Mouse (Mus musculus): ENCODE data around the gene Lrrfip2.

Lrrfip2 gene

GRCm38 (mm10) chr9:111161213-111161612 lies 43.8 kb downstream of the Lrrfip2 start:
- DNase-seq (ENCODE audit: low spot score in 2 of 2) = no peak

- DNase-seq (ENCODE audit: low spot score in 2 of 2) = no peak
Measured at GRCm38 (mm10) chr9:111166612-111167011, 49.2 kb downstream of the Lrrfip2 start.

GRCm38 (mm10) chr9:111170430-111170829 lies 53.0 kb downstream of the Lrrfip2 start:
- DNase-seq (ENCODE audit: low spot score in 2 of 2) = no peak

GRCm38 (mm10) chr9:111174071-111174470 lies 56.7 kb downstream of the Lrrfip2 start:
- no peak for DNase-seq (ENCODE audit: low spot score in 2 of 2)

- DNase-seq (ENCODE audit: low spot score in 2 of 2) = no peak
Measured at GRCm38 (mm10) chr9:111178971-111179370, 61.6 kb downstream of the Lrrfip2 start.

DNA sequence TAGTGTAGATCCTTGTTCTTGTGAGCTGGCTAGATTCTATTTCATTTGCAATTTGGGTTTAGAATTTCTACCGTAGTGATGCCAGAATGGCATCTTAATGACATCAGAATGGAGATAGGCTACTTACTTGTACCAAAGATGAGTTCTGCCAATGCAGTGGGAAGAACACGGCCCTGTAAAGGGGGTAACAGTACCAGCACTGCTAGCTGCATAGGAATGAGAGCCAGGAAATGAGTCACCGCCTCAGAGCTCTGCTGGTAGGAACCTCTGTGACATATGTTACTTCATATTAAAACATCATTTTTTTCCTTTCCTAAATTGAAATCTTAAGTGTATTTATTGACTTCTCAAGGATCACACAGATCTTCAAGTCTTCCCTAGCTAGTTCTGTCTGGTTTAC lies 64.8 kb downstream of the Lrrfip2 start:
- DNase-seq (ENCODE audit: low spot score in 2 of 2) = no peak

- DNase-seq (ENCODE audit: low spot score in 2 of 2) = no peak
Measured at GRCm38 (mm10) chr9:111184929-111185328, 67.5 kb downstream of the Lrrfip2 start.

DNA sequence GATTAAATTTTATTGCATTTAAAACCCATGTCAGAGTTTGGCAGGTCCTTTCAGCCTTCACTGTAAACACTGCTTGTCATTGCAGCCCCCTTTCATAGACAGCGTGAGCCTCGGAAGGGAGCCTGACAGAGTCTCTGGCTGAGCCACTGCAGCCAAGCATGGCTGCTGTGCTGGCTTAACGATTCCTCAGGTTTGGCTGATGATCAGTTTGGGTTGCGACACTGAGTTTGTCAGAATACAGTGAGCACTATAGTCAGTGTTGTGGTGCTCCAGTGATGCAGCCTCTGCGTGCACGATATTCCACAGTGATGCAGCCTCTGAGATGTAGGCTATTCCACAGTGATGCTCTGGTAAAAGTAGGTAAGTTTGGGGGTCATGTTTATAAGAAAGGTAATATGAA lies 69.5 kb downstream of the Lrrfip2 start:
- no peak for DNase-seq (ENCODE audit: low spot score in 2 of 2)

GRCm38 (mm10) chr9:111188731-111189130 lies 71.3 kb downstream of the Lrrfip2 start:
- no peak for DNase-seq (ENCODE audit: low spot score in 2 of 2)

- DNase-seq (ENCODE audit: low spot score in 2 of 2) = no peak
Measured at GRCm38 (mm10) chr9:111193211-111193610, 75.8 kb downstream of the Lrrfip2 start.

GRCm38 (mm10) chr9:111197116-111197515 lies 79.7 kb downstream of the Lrrfip2 start:
- DNase-seq (ENCODE audit: low spot score in 2 of 2) = no peak

DNA sequence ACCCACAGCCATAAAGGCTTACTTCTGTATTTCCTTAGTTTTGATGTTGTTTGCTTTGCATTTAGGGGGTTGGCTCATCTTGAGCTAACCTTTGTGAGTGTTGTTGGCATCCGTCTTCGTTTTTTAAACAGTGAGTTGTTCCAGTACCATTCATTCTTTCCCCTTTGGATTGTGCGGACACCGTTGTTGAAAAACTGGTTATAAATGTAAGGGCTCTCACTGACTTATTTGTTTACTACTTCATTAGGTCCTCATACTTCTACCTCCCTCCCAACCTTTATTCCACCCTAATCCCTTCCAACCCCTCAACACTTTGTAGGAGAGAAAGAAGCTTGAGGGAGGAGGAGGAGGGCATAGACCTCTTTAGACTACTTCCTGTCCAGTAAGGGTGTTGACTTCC lies 80.3 kb downstream of the Lrrfip2 start:
- DNase-seq (ENCODE audit: low spot score in 2 of 2) = no peak

- no peak for DNase-seq (ENCODE audit: low spot score in 2 of 2)
Measured at GRCm38 (mm10) chr9:111198332-111198731, 80.9 kb downstream of the Lrrfip2 start.

DNA sequence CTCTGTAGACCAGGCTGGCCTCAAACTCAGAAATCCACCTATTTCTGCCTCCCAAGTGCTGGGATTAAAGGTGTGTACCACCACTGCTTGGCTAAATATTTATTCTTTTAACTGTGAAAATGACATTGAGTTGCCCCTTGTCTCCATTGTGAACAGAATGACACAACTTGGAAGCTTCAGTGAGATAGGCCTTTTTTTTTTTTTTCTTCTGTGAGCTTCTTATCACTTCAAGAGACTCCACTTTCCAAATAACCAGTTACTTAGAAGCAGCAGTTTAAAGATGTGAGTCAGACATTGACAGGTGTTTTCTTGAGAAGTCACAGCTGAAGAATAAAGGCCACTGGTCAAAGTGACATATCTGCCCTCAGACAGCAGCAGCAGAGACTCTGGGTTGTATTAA lies 82.8 kb downstream of the Lrrfip2 start:
- DNase-seq (ENCODE audit: low spot score in 2 of 2) = no peak

- DNase-seq (ENCODE audit: low spot score in 2 of 2) = no peak
Measured at GRCm38 (mm10) chr9:111204601-111205375, 87.4 kb downstream of the Lrrfip2 start.

DNA sequence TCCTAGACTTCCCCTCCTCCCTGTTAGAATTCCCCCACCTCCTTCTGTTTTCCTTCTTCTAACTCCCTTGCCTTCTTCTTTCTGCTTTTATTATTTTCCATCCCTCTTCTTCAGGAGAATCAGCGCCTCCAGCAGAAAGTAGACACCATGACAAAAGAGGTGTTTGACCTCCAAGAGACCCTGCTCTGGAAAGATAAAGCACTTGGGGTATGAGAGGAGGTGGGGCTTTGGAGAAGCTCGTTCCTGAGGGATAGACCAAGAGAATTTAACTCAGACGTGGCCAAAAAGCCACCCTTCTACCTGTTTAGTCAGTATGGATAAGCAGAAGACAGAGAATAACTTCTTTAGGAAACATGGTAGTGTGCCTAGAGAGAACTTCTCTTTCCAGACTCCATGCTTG lies 90.3 kb downstream of the Lrrfip2 start:
- DNase-seq (ENCODE audit: low spot score in 2 of 2) = no peak

- no peak for DNase-seq (ENCODE audit: low spot score in 2 of 2)
Measured at GRCm38 (mm10) chr9:111208185-111208584, 90.8 kb downstream of the Lrrfip2 start.

DNA sequence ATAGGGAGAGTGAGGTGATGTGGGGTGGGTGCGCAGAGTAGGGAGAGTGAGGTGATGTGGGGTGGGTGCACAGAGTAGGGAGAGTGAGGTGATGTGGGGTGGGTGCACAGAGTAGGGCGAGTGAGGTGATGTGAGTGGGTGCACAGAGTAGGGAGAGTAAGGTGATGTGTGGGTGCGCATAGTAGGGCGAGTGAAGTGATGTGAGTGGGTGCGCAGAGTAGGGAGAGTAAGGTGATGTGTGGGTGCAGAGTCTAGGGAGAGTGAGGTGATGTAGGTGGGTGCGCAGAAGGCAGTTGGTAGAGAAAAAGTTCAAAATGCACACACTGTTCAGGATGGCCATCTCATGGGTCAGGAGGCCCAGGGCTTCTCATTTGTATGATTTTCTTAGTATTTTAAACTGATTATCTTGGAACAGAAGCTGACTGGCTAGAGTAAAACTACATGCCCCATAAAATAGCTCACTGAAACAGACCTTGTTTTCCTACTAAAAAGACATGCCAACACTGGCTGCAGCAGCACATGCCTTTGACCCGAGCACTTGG lies 91.8 kb downstream of the Lrrfip2 start:
- DNase-seq (ENCODE audit: low spot score in 2 of 2) = no peak

DNA sequence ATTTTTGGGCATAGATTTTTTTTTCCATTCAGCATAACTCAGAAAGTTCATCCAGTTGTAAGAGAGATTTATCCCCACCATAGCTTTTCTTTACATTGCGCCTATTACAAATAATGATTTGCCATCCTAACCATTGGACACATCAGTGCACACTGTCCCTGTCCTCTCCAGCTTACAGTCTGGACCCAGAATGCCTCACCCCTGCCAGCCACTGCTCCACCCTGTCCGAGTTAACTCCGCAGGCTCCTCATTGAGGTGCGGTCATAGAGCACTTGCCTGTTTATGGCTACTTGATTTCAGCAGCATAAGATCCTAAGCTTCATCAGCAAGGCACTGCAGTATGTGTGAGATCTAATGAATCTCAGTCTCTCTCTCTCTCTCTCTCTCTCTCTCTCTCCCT lies 93.0 kb downstream of the Lrrfip2 start:
- no peak for DNase-seq (ENCODE audit: low spot score in 2 of 2)

DNA sequence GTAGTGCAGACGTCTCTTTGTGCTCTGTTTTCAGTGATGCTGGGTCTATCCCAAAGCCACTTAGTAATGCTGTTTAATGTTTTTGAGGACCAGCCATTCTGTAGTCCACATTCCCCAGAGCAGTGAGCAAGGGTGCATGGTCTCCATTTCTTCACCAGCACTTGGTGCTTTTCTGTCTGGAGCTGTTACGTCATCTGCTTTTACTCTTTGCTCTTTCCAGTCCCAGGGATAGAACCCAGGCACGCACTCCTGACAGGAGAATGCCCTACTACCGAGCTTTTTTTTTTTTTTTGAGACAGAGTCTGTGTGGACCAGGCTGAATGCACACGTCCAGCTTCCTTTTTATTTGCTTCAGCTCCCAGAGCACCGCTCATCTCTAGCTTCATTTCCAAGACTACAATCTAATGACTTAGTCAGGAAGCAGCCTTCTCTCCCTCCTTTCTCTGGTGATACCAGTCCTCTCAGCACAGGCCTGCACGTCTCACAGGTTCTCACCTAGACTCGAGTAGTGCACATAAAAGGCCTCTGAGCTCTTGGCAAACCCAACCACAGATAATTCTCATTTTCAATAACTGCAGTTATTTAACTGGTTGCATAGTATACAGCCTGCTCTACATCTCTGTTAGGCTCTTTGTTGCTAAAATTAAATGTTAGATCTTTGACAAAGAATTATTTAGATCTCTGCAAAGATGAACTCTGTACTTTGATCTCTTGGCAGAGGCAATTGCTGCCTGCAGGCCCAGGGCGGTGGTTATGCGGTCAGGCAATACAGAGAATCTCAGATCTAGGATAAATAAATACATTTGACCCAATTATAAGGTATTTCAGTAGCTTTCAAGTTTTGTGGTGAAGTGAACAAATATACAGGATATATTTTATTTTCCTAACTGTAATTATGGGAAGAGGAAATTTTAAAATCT lies 94.0 kb downstream of the Lrrfip2 start:
- DNase-seq (ENCODE audit: low spot score in 2 of 2) = no peak

- DNase-seq (ENCODE audit: low spot score in 2 of 2) = no peak
Measured at GRCm38 (mm10) chr9:111213501-111213900, 96.1 kb downstream of the Lrrfip2 start.

GRCm38 (mm10) chr9:111216424-111216823 lies 99.0 kb downstream of the Lrrfip2 start:
- DNase-seq (ENCODE audit: low spot score in 2 of 2) = no peak

Measured in spleen, postnatal 4 days (tissue).